21 mouse cellular contexts compared by ENCODE assay signal in genomic region chr11:60766969-60767368, GRCm38 (mm10). TPM values are rescaled to one million over a fixed set of nuclear protein-coding genes. Genes with fewer than 3 reads are reported as not detected.
A peak's percentile ranks its signal among the peaks of the same experiment; 100 is the strongest.
DNase-seq lines count a peak whose midpoint lies in the region; ATAC-seq and TF ChIP-seq lines count a peak whose summit lies in the region.
"Had no signal": no experiment of that assay in that cellular context is flagged by ENCODE, and none has a peak within 500 bp of the region (broad histone marks: within the 10 kb centered on the region; RNA-seq: fewer than 3 reads in every experiment).

No protein-coding gene starts in this region.

- peak; percentile 30 for TF ChIP-seq CTCF in left cerebral cortex, adult 2 months (IDR thresholded peaks at IDR 0.05)
- peak in 1 of 2 experiments; percentile 27; a peak in 3 of 4 replicates for TF ChIP-seq CTCF in CH12.LX (conservative IDR thresholded peaks at IDR 0.05 in 1 of 2, IDR thresholded peaks at IDR 0.05 in 1 of 2; ENCODE audit: low read depth in 2 of 2, low read length in 2 of 2)

- peaks cover 66% of the 10 kb centered on the region for H3K79me2 ChIP-seq in CH12.LX (replicated peaks; ENCODE audit: control insufficient read depth, extremely low read depth, insufficient read depth, poor library complexity, severe bottlenecking)

- no peak overlapping the region for H3K4me2 ChIP-seq in CH12.LX (ENCODE audit: insufficient read depth, low read depth, poor library complexity, severe bottlenecking)
- H3K4me2 ChIP-seq: embryonic facial prominence, embryonic 15.5 days; forebrain, embryonic 12.5 days; limb, embryonic 13.5 days; midbrain, embryonic 11.5 days; neural tube, embryonic 13.5 days had no signal

- no peak overlapping the region for H3K4me3 ChIP-seq in left cerebral cortex, adult 2 months
- H3K4me3 ChIP-seq in CH12.LX (replicated peaks in 1 of 3; ENCODE audit: low read depth in 2 of 3, low read length in 2 of 3, poor library complexity in 1 of 3) = no peak overlapping the region
- H3K4me3 ChIP-seq: embryonic facial prominence, embryonic 15.5 days; forebrain, embryonic 12.5 days; limb, embryonic 13.5 days; neural tube, embryonic 13.5 days had no signal

- TF ChIP-seq EP300 in CH12.LX (IDR thresholded peaks at IDR 0.05; ENCODE audit: low read length) = no peak

- H3K4me1 ChIP-seq in CH12.LX (ENCODE audit: control insufficient read depth in 1 of 2, insufficient read depth in 2 of 2) = peaks cover 14 to 41% of the 10 kb centered on the region in 2 experiments
- H3K4me1 ChIP-seq: forebrain, embryonic 12.5 days; limb, embryonic 13.5 days; neural tube, embryonic 13.5 days had no signal

- dilution Hi-C loops in CH12.LX (cut with MboI; ENCODE audit: extremely low pct_ligation_motif_present, extremely low pct_unique_long_range_greater_than_20kb, low sequenced_read_pairs) = no loop called here

- H3K9ac ChIP-seq in CH12.LX (ENCODE audit: insufficient read depth, low read depth) = no peak overlapping the region
- H3K9ac ChIP-seq: embryonic facial prominence, embryonic 15.5 days; forebrain, embryonic 12.5 days; limb, embryonic 13.5 days; neural tube, embryonic 13.5 days had no signal

- H3K9me3 ChIP-seq in CH12.LX (replicated peaks; ENCODE audit: low read length) = peaks cover 7% of the 10 kb centered on the region
- H3K9me3 ChIP-seq: embryonic facial prominence, embryonic 15.5 days; forebrain, embryonic 12.5 days; neural tube, embryonic 13.5 days had no signal

- intact Hi-C loops in left cerebral cortex, adult 2 months (cut with DNase I) = no loop called here

- no peak overlapping the region for H3K27ac ChIP-seq in left cerebral cortex, adult 2 months
- H3K27ac ChIP-seq in CH12.LX (ENCODE audit: insufficient read depth, low read depth) = no peak overlapping the region
- H3K27ac ChIP-seq: embryonic facial prominence, embryonic 15.5 days; forebrain, embryonic 12.5 days; limb, embryonic 13.5 days; neural tube, embryonic 13.5 days had no signal

- in situ Hi-C loops in CH12.LX (cut with MboI; ENCODE audit: low pct_ligation_motif_present, low pct_unique_long_range_greater_than_20kb, low sequenced_read_pairs) = no loop called here

- TF ChIP-seq POLR2A in CH12.LX (IDR thresholded peaks at IDR 0.05; ENCODE audit: low read depth, low read length) = no peak

- no peaks in the 10 kb centered on the region for H3K27me3 ChIP-seq in CH12.LX (replicated peaks)
- H3K27me3 ChIP-seq: embryonic facial prominence, embryonic 15.5 days; forebrain, embryonic 12.5 days; limb, embryonic 13.5 days; neural tube, embryonic 13.5 days had no signal

- DNase-seq in left cerebral cortex, adult 2 months (ENCODE audit: extremely low spot score in 1 of 2, low spot score in 2 of 2) = no peak
- no peak for DNase-seq in left cerebral cortex, adult 11 months (ENCODE audit: low spot score)
- peak; percentile 41 for DNase-seq in 3T3-L1 (ENCODE audit: low read depth, low spot score)
- no peak for DNase-seq in CH12.LX (ENCODE audit: extremely low read depth)
- no peak for DNase-seq in frontal cortex, adult 2 months (ENCODE audit: extremely low spot score in 1 of 2, low spot score in 1 of 2)
- DNase-seq in frontal cortex, postnatal 14 days (ENCODE audit: low spot score in 2 of 2) = no peak
- DNase-seq: adrenal gland, postnatal 14 days; cerebellum, adult 2 months; cerebellum, postnatal 36 days; gastrocnemius, postnatal 25 days; kidney, adult 8-10 months; kidney, postnatal 25 days; lung, postnatal 4 days; thymus, adult 18-20 months; thymus, postnatal 4 days had no signal

- ATAC-seq in erythroid progenitor cell, adult 5-6 weeks (replicated peaks; ENCODE audit: low FRiP score, poor library complexity, severe bottlenecking) = 0 out of 2 replicates have a peak, but pooled peaks have one; percentile 34

- peaks cover 17 to 53% of the 10 kb centered on the region in 2 experiments for H3K36me3 ChIP-seq in CH12.LX (replicated peaks in 1 of 2; ENCODE audit: control insufficient read depth in 1 of 2, insufficient read depth in 1 of 2, low read length in 1 of 2)

- peak; percentile 1 for TF ChIP-seq RAD21 in CH12.LX (IDR thresholded peaks at IDR 0.05; ENCODE audit: low read depth, low read length)

TF ChIP-seq in CH12.LX, 34 proteins besides CTCF, POLR2A, EP300 and RAD21:
- TF ChIP-seq GABPA (IDR thresholded peaks at IDR 0.05; ENCODE audit: insufficient replicate concordance, low read depth, low read length) (no peak), CHD1 (IDR thresholded peaks at IDR 0.05; ENCODE audit: low read depth, low read length) (no peak), ZNF384 (IDR thresholded peaks at IDR 0.05; ENCODE audit: low read depth, low read length) (no peak), ETS1 (conservative IDR thresholded peaks at IDR 0.05; ENCODE audit: low read depth, low read length) (no peak), BHLHE40 (IDR thresholded peaks at IDR 0.05; ENCODE audit: low read depth, low read length) (no peak), IRF4 (IDR thresholded peaks at IDR 0.05; ENCODE audit: low read depth, low read length) (no peak), SIN3A (IDR thresholded peaks at IDR 0.05; ENCODE audit: low read length) (0 out of 2 replicates have a peak, but pooled peaks have one; percentile 29), HCFC1 (IDR thresholded peaks at IDR 0.05; ENCODE audit: low read depth, low read length) (no peak), MAZ (IDR thresholded peaks at IDR 0.05; ENCODE audit: low read depth, low read length) (no peak)

RNA-seq across cellular contexts. Expression of gene Top3a, which starts 10.2 kb away (rescaled TPM):
- 1 to 10 TPM; 5.0 to 6.1 TPM for total RNA-seq in left cerebral cortex, adult 2 months (2021)
- total RNA-seq in CH12.LX (2012; rRNA removed) = 28.8 and 28.9 TPM in 2 replicates
- 19.6 and 20.6 TPM in 2 replicates for total RNA-seq in CH12.LX (2014; rRNA removed)
- polyA plus RNA-seq in CH12.LX (2012; ENCODE audit: insufficient read length, low read depth) = 38.9 and 43.7 TPM in 2 replicates
- 8.4 and 10.8 TPM in 2 replicates for total RNA-seq in erythroid progenitor cell, adult 5-6 weeks (2015; ENCODE audit: low replicate concordance)
- total RNA-seq in erythroid progenitor cell, adult 5-6 weeks (2017; ENCODE audit: low replicate concordance) = 8.5 and 15.1 TPM in 2 replicates
- 6.0 and 6.1 TPM in 2 replicates for polyA plus RNA-seq in frontal cortex, adult 2 months (2012; rRNA removed)

RNA-seq across cellular contexts. Expression of gene Smcr8, which starts 10.4 kb away (rescaled TPM):
- total RNA-seq in left cerebral cortex, adult 2 months (2021) = 10 to 100 TPM; 31.0 to 32.6 TPM
- 22.4 and 24.6 TPM in 2 replicates for total RNA-seq in CH12.LX (2012; rRNA removed)
- total RNA-seq in CH12.LX (2014; rRNA removed) = 8.5 and 11.0 TPM in 2 replicates
- 24.5 and 27.5 TPM in 2 replicates for polyA plus RNA-seq in CH12.LX (2012; ENCODE audit: insufficient read length, low read depth)
- total RNA-seq in erythroid progenitor cell, adult 5-6 weeks (2015; ENCODE audit: low replicate concordance) = 13.0 and 24.1 TPM in 2 replicates
- total RNA-seq in erythroid progenitor cell, adult 5-6 weeks (2017; ENCODE audit: low replicate concordance) = 12.9 and 13.9 TPM in 2 replicates
- polyA plus RNA-seq in frontal cortex, adult 2 months (2012; rRNA removed) = 10.7 and 12.3 TPM in 2 replicates

RNA-seq across cellular contexts. Expression of gene Mief2, which starts 38.8 kb away (rescaled TPM):
- 10 to 100 TPM; 17.9 to 20.8 TPM for total RNA-seq in left cerebral cortex, adult 2 months (2021)
- 12.7 and 16.3 TPM in 2 replicates for total RNA-seq in CH12.LX (2012; rRNA removed)
- total RNA-seq in CH12.LX (2014; rRNA removed) = 6.8 and 7.2 TPM in 2 replicates
- 9.9 and 10.9 TPM in 2 replicates for polyA plus RNA-seq in CH12.LX (2012; ENCODE audit: insufficient read length, low read depth)
- 0.42 TPM in 1 of 2 replicates, not detected in the other for total RNA-seq in erythroid progenitor cell, adult 5-6 weeks (2015; ENCODE audit: low replicate concordance)
- 0.39 TPM in 1 of 2 replicates, not detected in the other for total RNA-seq in erythroid progenitor cell, adult 5-6 weeks (2017; ENCODE audit: low replicate concordance)
- polyA plus RNA-seq in frontal cortex, adult 2 months (2012; rRNA removed) = 20.1 and 24.1 TPM in 2 replicates

RNA-seq across cellular contexts. Expression of gene Flii, which starts 39.9 kb away (rescaled TPM):
- 10 to 100 TPM; 65.0 to 65.3 TPM for total RNA-seq in left cerebral cortex, adult 2 months (2021)
- total RNA-seq in CH12.LX (2012; rRNA removed) (99.3 and 112 TPM in 2 replicates), CH12.LX (2014; rRNA removed) (43.9 and 49.5 TPM in 2 replicates)
- 71.4 and 88.6 TPM in 2 replicates for polyA plus RNA-seq in CH12.LX (2012; ENCODE audit: insufficient read length, low read depth)
- total RNA-seq in erythroid progenitor cell, adult 5-6 weeks (2015; ENCODE audit: low replicate concordance) = 39.8 and 50.5 TPM in 2 replicates
- total RNA-seq in erythroid progenitor cell, adult 5-6 weeks (2017; ENCODE audit: low replicate concordance) = 28.5 and 31.8 TPM in 2 replicates
- 116 and 131 TPM in 2 replicates for polyA plus RNA-seq in frontal cortex, adult 2 months (2012; rRNA removed)

RNA-seq across cellular contexts. Expression of gene Shmt1, which starts 44.5 kb away (rescaled TPM):
- total RNA-seq in left cerebral cortex, adult 2 months (2021) = 1 to 10 TPM; 2.2 to 3.1 TPM
- total RNA-seq in CH12.LX (2012; rRNA removed) (136 and 189 TPM in 2 replicates), CH12.LX (2014; rRNA removed) (197 and 235 TPM in 2 replicates)
- polyA plus RNA-seq in CH12.LX (2012; ENCODE audit: insufficient read length, low read depth) = 178 TPM in 2 replicates
- 4.6 TPM in 1 of 2 replicates, not detected in the other for total RNA-seq in erythroid progenitor cell, adult 5-6 weeks (2015; ENCODE audit: low replicate concordance)
- total RNA-seq in erythroid progenitor cell, adult 5-6 weeks (2017; ENCODE audit: low replicate concordance) = 7.6 and 9.6 TPM in 2 replicates
- 2.0 and 2.2 TPM in 2 replicates for polyA plus RNA-seq in frontal cortex, adult 2 months (2012; rRNA removed)

Comparison
In these comparisons a context has a peak if more than half of its experiments do, and no peak if none do; other contexts are left out.
1. RNA of gene Mief2, which starts 38.8 kb away (total RNA-seq): 17.9 to 20.8 TPM in left cerebral cortex, adult 2 months and 6.8 to 16.3 TPM in CH12.LX; 0.39 to 0.42 TPM in erythroid progenitor cell, adult 5-6 weeks; every median in the first group is over 4 times any median in the second.